Mouse (Mus musculus) gonadal fat pad, adult 2 months (tissue): ENCODE results near the gene Hecw2. TPM values are rescaled to one million over a fixed set of nuclear protein-coding genes. Genes with fewer than 3 reads are reported as not detected.

Experiments used
- DNase-seq: peaks from one replicate; pipeline ENCODE4 v3.0.0-alpha.2; 2012; ENCODE audit warnings: low read depth
- polyA plus RNA-seq: library from polyadenylated mRNA; depleted of rRNA; stranded (reverse); fragments of >200 nt; gene quantifications from 2 replicates; pipeline ENCODE4 v1.2.3, GENCODE M21; 2012

Hecw2 gene
- polyA plus RNA-seq, 1 experiment: 1.2 TPM

GRCm38 (mm10) chr1:53978514-53978831 is 216.5 kb downstream of the Hecw2 start:
- no peak for DNase-seq

DNA sequence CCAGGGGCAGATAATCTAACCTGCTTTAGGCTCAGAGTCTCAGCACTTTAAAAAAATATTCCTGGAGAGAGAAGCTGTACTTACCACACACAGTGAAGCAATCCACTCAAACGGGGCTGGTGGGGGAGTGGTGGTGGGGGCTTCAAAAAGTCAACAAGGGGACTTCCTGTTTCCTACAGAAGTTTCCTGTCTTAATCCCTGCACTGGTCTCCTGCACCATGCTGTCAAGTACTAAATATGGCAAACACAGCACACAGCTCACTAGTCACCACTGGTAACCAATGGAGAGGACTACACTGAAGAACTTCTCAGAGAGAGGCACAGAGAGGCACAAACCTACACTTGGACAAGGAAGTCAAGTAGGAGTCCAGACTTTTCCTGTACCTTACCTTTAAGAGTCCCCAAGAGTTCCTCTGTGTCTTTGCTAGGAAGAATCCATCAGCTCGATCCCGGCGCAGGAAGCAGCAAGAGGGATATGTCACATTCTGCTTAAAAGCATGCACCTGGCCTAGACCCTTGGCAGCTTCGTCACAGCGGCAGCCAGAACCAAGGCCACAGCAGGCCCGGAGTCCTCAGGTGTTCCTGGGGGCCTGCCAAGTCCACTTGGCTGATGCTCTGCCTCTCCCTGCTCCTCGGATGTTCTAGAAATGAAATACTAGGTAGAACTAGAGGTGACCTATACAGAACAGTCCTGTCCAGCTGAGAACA is 217.0 kb downstream of the Hecw2 start:
- no peak for DNase-seq

DNA sequence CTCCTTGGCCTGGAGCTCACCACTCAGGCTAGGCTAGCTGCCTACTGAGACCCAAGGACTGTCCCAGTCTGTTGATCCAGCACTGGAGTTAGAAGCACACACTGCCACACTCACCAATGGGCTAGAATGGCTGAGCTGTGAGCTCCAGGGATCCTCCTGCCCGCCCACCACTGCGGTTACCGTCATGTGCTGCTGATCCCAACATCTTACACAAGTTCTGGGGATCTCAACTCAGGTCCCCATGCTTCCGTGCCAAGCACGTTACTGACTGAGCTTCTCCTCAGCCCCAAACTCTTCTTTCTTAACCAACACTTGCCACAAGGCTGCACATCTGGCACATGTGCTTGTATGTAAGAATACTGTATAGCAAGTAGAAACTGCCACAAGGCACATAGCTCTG is 218.2 kb downstream of the Hecw2 start:
- DNase-seq: no peak

- no peak for DNase-seq
These were observed 218.9 kb downstream of the Hecw2 start for GRCm38 (mm10) chr1:53976100-53976499.

DNA sequence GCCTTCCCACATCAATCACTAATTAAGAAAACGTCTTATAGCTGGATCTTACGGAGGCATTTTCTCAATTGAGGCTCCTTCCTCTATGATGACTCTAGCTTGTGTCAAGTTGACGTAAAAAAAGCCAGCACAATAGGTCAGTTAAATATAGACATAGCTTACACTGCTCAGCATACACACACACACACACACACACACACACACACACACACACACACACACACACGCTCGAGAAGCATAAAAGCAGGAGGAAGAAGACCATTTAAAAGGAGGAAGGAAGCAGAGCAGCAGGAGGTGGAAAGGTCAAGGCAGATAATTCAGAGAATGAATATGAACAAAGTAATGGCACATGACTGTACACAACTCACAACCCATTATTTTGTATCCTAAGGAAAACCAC is 220.0 kb downstream of the Hecw2 start:
- no peak for DNase-seq

DNA sequence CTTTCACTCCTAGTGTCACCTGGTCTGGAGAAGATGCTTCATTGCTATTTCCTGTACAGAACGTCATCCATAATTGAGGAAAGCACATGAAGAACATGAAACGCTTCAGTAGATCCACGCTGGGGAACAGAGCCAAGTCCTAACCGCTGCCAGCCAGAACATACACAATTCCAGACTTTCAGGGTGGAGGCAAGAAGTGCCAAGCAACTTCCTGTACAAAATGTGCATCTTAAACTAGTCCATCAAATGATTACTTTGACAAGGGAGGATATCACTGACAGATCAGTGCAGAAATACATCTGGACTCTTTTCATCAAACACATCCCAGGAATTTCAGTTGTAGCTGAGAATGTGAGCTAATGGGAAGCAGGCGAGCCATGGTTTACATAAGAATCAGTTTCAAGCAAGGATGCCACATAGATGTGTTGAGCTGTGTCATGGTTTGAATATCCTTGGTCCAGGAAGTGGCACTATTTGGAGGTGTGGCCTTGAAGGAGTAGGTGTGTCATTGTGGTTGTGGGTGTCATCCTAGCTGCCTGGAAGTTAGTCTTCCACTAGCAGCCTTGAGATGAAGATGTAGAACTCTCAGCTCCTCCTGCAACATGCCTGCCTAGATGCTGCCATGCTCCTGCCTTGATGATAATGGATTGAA is 224.5 kb downstream of the Hecw2 start:
- DNase-seq: no peak

- no peak for DNase-seq
These were observed 242.6 kb downstream of the Hecw2 start for GRCm38 (mm10) chr1:53952395-53952794.

GRCm38 (mm10) chr1:53945815-53946214 is 249.2 kb downstream of the Hecw2 start:
- no peak for DNase-seq

GRCm38 (mm10) chr1:53942468-53942867 is 252.5 kb downstream of the Hecw2 start:
- DNase-seq: no peak

DNA sequence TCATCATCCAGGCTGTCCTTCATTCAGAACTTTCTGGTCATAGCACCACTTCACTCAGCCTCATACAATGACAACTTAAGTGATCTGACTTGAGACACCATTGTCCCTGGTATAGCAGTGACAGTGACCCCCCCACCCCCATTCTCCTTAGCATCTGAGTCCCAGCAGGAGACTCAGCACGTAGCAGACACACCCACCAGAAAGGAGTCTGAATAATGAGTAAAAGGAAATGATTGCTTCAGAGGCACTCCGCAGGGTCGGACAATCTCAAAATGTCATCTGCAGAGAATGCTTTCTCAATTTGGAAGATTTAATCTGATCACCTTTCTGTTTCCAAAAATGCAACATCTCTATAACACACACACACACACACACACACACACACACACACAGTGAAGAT is 253.4 kb downstream of the Hecw2 start:
- DNase-seq: no peak

GRCm38 (mm10) chr1:53940268-53941017 is 254.5 kb downstream of the Hecw2 start:
- no peak for DNase-seq

DNA sequence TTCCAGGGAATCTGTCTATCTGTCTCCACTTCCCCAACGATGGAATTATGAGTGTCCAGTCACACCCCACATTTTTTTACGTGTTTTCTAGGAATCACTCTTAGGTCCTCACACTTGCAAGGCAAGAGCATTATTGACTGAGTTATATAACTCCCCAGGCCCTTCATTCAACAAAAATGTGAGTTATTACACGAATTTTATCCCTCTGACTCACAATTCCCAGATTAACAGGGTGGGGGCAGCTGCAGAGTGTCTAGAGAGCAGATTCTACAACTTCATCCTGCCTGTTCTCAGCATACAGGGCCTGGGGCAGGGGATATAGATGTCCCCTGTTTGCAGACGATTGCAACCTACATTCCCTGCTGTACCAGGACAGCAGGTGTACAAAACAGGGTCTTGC is 255.7 kb downstream of the Hecw2 start:
- no peak for DNase-seq

DNA sequence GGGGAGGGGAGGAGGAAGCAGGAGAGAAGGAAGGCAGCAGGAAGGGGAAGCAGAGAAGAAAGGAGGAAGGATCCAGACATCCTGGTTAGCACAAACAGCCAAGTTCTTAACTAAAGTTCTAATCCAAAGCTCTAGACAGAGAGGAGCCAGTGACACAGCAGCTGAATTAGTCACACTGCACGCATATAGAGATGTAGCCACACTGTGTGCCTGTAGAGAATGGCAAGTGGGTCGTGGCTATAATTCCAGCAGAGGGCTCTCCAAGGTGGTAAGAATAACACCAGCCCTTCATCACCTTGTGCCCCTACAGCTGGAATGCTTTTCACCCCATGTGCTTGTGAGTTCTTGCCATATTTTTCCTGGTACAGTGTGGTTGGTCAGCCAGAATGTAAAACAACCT is 261.7 kb downstream of the Hecw2 start:
- no peak for DNase-seq

DNA sequence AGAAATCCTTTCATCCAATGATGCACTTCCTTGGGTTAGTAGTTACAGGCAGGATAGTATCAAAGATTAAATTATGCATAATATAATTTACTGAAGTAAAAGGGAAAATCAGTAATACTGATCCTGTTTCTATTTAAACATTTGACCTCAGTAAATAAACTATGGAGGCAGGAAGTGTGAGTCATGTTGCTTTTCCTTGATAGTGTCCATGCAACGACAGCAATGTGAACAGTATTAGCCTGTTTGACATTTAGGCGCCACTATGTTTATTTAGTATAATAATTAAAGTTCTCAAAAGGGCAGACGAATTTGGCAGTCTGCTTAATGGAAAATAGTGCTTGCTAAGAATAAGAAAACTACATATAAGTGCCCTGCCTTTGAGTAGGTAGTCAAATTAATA is 263.7 kb downstream of the Hecw2 start:
- DNase-seq: no peak

DNA sequence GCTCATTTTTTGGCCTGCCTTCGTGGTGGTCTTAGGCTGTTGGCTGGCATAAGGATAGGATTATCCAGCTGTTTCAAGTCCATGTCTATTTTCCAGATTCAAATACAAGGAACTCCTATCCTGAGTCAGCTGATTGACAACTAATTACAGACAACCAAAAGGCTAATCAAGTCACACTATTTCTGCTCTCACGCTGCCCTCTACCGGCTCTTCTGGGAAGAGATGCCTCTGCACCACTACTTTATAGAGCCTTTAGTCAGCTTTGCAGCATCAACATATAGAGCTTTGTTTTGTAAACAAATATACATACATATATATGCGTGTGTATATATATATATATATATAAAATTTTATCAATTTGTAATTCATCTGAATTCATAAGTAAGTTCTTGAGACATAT is 267.4 kb downstream of the Hecw2 start:
- DNase-seq: no peak

DNA sequence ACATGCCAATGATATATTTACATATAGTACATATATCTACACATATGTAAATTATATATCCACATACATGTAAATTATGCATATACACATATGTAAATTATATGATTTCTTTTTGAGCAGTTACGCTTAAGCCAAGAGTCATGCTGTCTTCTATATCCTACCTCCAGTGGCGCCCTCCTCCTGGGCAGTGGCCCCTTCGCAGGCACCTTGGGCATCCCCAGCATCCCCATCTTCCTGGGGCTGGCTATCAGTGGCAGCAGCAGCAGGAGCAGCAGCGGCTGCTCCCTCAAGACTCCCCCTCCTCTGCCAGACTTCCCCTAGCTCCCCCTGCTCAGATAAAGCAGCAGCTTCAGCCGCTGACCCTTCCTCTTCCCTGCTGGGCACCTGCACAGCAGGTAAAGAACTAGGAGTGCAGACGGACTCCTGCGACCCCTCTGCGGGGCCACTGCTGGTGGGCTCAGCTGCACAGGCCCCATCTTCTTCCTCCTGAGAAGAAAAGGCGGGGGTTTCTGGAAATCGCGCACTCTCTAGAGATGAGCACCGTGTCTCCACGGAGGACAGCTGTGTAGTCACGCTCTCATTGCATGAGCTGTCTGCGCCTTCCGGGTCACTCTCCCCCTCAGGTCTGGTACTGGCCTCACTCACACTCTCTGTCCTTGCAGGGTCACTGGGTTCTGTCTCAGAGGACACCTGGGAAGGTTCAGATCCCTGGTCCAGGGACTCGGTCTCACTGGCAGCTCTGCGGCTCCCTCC is 269.6 kb downstream of the Hecw2 start:
- DNase-seq: no peak

GRCm38 (mm10) chr1:53911848-53912247 is 283.1 kb downstream of the Hecw2 start:
- DNase-seq: no peak

- no peak for DNase-seq
These were observed 284.7 kb downstream of the Hecw2 start for GRCm38 (mm10) chr1:53910251-53910650.

- DNase-seq: no peak
These were observed 285.9 kb downstream of the Hecw2 start for GRCm38 (mm10) chr1:53909118-53909517.

DNA sequence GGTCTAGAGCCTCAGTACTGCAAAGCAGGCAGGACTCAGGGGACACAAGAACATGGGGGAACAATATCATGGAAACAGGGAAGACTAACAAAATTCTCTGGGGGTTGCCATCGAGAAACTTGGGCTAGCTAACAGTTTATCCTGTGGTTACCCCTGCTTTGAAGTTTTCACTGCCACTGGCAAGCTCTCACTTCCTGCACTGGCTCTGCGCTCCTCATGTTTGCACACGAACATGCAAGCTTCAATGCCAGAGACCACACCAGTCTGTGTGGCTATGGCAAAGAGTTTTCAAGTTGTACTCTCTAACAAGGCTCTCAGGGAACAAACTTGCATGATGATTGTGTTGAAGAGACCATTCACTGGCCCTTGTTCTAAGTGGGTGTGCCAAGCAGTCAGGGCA is 288.8 kb downstream of the Hecw2 start:
- no peak for DNase-seq

- no peak for DNase-seq
These were observed 294.6 kb downstream of the Hecw2 start for GRCm38 (mm10) chr1:53900416-53900815.

DNA sequence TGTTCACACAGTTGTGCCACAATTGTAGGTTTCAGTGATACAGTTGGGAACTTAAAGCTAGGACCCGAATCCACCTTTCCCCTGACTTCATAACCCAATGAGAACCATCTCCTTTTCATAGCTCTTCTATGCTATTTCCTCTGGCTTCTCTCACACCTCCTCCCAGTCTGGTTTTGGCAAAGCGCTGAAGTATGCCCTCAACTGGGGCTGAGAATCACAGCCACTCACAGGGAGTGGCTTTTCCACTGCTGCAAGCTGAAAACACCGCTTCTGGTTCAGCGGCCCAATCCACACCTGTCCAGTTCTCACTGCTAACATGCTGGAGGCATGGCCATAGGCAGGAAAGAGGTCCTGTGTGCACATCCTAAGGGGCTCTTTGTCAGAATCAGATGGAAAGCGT is 300.7 kb downstream of the Hecw2 start:
- no peak for DNase-seq
